Mouse (Mus musculus) testis, adult 2 months (tissue): ENCODE measurements at regions not wholly inside any gene's neighbourhood (a gene's known extent, or its start where the extent isn't known, plus 50 kb on each side); places are given as distances from the start of the nearest gene placed in this dataset.

Experiments used
- CTCF ChIP-seq: fragments of 200-500 bp; IDR thresholded peaks from 2 replicates; pipeline ENCODE4 v1.5.1; 2012; ENCODE audit warnings: low read depth, mild to moderate bottlenecking, inconsistent platforms, low read length, moderate library complexity; ENCODE audit not compliant: control insufficient read depth, insufficient read depth, insufficient replicate concordance
- POLR2A ChIP-seq: fragments of 200-500 bp; IDR thresholded peaks from 2 replicates; pipeline ENCODE4 v1.6.1; 2012; ENCODE audit warnings: low read depth, mild to moderate bottlenecking, inconsistent platforms, low read length, moderate library complexity; ENCODE audit not compliant: control insufficient read depth

GRCm38 (mm10) chr14:46659365-46659764, 101.0 kb upstream of the Cdkn3 start:
- TF ChIP-seq POLR2A (no peak), CTCF (no peak)
